Mouse (Mus musculus): ENCODE data around the gene Espn. TPM values are rescaled to one million over a fixed set of nuclear protein-coding genes. Genes with fewer than 3 reads are reported as not detected.

Gene Espn
- polyA plus RNA-seq, 1 experiment, result 0.48 TPM

DNA sequence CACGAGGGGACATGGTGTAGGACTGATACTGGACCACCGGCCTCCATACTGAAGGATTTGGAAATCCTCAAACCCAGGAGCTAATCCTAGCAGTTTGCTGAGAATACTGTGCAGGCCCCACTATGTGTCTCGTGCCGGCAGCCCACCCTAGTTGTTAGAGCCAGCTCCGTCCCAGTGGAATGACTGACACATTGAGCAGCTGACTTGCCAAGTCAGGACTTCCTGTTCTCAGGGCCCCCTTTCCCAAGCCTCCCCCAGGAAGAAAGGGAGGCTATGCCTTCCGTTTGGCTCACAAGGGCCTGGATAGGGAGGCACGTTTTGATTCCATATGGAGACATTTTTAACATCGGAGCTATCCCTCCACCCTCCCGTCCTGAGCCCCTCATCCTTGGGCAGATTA lies 62.0 kb downstream of the Espn start:
- TF ChIP-seq CTCF (IDR thresholded peaks at IDR 0.05; ENCODE audit: borderline replicate concordance, extremely low read depth, insufficient read depth, insufficient read length) (no peak), POLR2A (IDR thresholded peaks at IDR 0.05; ENCODE audit: borderline replicate concordance, extremely low read depth, insufficient read depth, insufficient read length, poor library complexity, severe bottlenecking) (no peak)
- no peak for DNase-seq (ENCODE audit: low read depth)

GRCm38 (mm10) chr4:152088556-152089120 lies 63.5 kb downstream of the Espn start:
- TF ChIP-seq POLR2A (IDR thresholded peaks at IDR 0.05; ENCODE audit: borderline replicate concordance, extremely low read depth, insufficient read depth, insufficient read length, poor library complexity, severe bottlenecking), result no peak
- no peak for TF ChIP-seq CTCF (IDR thresholded peaks at IDR 0.05; ENCODE audit: borderline replicate concordance, extremely low read depth, insufficient read depth, insufficient read length)
- peak; percentile 84 for DNase-seq (ENCODE audit: low read depth)

DNA sequence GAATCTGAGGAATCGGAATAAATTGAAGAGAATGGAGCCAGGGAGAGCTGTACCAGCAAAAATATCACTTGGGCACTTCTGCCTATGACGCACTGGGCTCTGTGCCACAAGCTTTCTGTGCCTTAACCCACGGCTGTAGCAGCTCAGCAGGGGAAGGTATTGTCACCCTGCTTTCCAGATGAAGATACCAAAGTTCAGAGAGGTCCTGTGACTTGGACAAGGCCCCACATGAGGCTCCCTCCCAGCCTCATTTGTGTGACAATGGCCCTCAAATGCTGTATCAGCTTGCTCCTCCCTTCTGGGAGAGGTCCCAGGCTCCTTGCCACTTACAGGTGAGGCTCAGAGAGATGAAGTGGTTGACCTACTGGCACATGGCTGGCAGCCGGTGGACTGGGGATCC lies 64.0 kb downstream of the Espn start:
- DNase-seq (ENCODE audit: low read depth), result peak; percentile 64
- no peak for TF ChIP-seq POLR2A (IDR thresholded peaks at IDR 0.05; ENCODE audit: borderline replicate concordance, extremely low read depth, insufficient read depth, insufficient read length, poor library complexity, severe bottlenecking)
- TF ChIP-seq CTCF (IDR thresholded peaks at IDR 0.05; ENCODE audit: borderline replicate concordance, extremely low read depth, insufficient read depth, insufficient read length), result no peak

DNA sequence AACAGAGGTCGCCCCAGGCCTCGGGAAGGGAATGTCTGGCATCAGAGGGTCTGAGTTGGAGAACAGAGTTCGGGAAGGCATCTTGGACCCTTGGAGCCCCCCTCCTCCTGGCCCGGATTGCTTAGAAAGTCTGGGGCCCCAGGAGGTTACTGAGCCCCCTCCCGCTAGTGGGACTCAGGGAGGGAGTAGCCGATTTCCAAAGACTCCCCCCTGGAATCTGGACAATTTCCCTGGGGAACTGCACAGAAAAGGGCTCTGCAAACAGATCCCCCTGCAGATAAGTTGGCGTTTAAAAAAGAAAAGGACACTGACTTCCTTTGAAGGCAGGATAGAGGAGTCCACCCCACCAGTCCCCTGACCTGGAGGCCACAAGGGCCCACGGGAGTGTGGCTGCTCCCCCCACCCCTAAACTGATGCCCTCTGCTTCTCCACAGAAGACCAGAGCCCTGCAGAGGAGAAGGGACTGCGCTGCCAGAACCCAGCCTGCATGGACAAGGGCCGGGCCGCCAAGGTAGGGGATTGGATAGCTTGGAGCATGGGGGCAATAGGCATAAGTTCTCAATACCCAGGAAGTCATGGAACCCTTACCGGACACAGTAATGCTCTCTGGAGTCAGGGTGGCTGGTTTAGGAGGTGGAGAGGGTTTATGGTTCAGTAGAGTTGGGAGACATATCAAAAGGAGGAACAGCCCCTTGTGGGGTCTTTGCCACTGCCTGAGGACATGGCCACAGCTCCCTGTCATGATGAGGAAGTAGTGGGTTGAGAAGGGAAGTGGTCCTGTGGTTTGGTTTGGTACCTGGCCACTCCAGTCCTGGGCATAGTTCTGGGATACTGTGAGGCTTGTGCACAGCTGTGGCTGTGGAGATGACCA lies 64.7 kb downstream of the Espn start:
- DNase-seq (ENCODE audit: low read depth), result no peak
- no peak for TF ChIP-seq CTCF (IDR thresholded peaks at IDR 0.05; ENCODE audit: borderline replicate concordance, extremely low read depth, insufficient read depth, insufficient read length)
- no peak for TF ChIP-seq POLR2A (IDR thresholded peaks at IDR 0.05; ENCODE audit: borderline replicate concordance, extremely low read depth, insufficient read depth, insufficient read length, poor library complexity, severe bottlenecking)

DNA sequence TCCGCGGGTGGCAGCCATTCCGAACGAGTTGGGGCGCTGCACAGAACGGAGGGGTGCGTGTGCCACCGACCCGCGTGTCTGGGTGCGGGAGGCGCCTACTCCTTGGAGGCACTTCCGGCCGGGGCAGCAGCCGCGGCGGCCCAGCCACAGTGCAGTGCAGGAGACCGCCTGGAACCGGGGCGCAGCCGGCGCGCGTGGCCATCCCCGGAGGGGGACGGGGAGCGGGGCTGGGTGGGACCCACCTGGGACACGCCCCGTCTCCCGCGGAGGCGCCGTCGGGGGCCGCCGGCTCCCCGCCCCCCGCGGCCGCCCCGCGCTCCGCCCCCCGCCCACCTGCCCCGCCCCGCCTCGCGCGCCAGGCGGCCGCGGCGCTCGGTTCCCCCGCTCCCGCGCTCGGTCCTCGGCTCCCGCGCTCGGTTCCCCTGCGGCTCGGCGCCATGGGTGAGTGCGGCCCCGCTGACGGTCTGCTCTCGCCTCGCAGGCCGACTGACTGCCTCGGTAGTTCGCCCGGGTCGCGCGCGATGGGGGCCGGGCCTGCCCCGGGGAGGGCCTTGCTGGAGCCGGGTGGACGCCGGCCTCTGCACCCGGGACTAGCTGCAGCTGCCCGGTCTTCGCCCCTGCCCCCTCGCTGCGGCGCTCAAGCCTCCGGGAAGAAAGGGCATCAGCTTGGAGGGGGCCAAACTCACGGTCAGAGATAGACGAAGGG lies 65.5 kb downstream of the Espn start:
- peak; percentile 42 for DNase-seq (ENCODE audit: low read depth)
- TF ChIP-seq CTCF (IDR thresholded peaks at IDR 0.05; ENCODE audit: borderline replicate concordance, extremely low read depth, insufficient read depth, insufficient read length), result no peak
- TF ChIP-seq POLR2A (IDR thresholded peaks at IDR 0.05; ENCODE audit: borderline replicate concordance, extremely low read depth, insufficient read depth, insufficient read length, poor library complexity, severe bottlenecking), result peak; percentile 59; the same call in 1 of the 2 replicates

- no peak for TF ChIP-seq CTCF (IDR thresholded peaks at IDR 0.05; ENCODE audit: borderline replicate concordance, extremely low read depth, insufficient read depth, insufficient read length)
- TF ChIP-seq POLR2A (IDR thresholded peaks at IDR 0.05; ENCODE audit: borderline replicate concordance, extremely low read depth, insufficient read depth, insufficient read length, poor library complexity, severe bottlenecking), result no peak
- no peak for DNase-seq (ENCODE audit: low read depth)
Observed at GRCm38 (mm10) chr4:152084616-152085015, 67.6 kb downstream of the Espn start.

DNA sequence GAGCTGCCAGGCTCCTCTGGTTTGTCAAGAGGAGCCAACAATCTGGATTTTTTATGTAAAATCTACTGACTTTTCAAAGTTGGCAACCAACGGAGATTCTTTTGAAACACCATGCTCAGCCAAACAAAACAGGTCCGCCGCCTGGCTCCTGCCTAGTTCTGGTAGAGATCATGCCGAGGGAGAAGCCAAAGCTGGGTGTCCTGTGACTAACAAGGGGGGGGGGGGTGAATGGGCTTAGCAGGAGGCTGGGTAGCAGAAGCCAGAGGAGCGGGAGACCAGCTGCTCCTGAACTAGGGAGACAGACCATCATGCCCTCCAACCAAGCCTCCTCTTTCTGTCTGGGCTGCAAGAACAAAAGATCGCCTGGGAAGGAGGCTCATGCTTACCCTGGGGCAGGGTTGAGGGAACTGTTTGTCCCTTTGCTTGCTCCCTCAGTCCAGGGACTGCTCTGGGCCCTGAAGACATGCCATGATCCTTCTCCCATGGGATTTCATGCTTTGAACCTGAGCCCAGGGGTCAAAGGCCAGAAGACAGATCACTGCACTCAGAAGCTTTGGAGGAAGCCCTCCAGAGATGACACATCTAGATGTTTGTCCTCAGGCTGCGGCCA lies 68.5 kb downstream of the Espn start:
- TF ChIP-seq POLR2A (IDR thresholded peaks at IDR 0.05; ENCODE audit: borderline replicate concordance, extremely low read depth, insufficient read depth, insufficient read length, poor library complexity, severe bottlenecking) (no peak), CTCF (IDR thresholded peaks at IDR 0.05; ENCODE audit: borderline replicate concordance, extremely low read depth, insufficient read depth, insufficient read length) (no peak)
- no peak for DNase-seq (ENCODE audit: low read depth)

GRCm38 (mm10) chr4:152079931-152080330 lies 72.2 kb downstream of the Espn start:
- DNase-seq (ENCODE audit: low read depth), result no peak

DNA sequence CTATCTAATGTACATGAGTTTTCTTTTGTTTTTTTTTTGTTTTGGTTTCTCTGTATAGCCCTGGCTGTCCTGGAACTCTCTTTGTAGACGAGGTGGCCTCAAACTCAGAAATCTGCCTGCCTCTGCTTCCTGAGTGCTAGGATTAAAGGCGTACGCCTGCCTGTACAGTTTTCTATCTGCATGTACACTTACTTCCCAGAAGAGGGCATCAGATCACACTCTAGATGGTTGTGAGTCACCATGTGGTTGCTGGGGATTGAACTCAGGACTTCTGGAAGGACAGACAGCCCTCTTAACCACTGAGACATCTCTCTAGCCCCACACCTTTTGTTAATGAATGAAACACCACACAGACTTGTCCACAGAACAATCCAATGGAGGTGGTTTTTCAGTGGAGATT lies 72.9 kb downstream of the Espn start:
- TF ChIP-seq CTCF (IDR thresholded peaks at IDR 0.05; ENCODE audit: borderline replicate concordance, extremely low read depth, insufficient read depth, insufficient read length) (no peak), POLR2A (IDR thresholded peaks at IDR 0.05; ENCODE audit: borderline replicate concordance, extremely low read depth, insufficient read depth, insufficient read length, poor library complexity, severe bottlenecking) (no peak)
- no peak for DNase-seq (ENCODE audit: low read depth)

More at GRCm38 (mm10) chr4:152079931-152080330, 72.2 kb downstream of the Espn start:
- no peak for TF ChIP-seq POLR2A (IDR thresholded peaks at IDR 0.05; ENCODE audit: borderline replicate concordance, extremely low read depth, insufficient read depth, insufficient read length, poor library complexity, severe bottlenecking)
- no peak for TF ChIP-seq CTCF (IDR thresholded peaks at IDR 0.05; ENCODE audit: borderline replicate concordance, extremely low read depth, insufficient read depth, insufficient read length)

DNA sequence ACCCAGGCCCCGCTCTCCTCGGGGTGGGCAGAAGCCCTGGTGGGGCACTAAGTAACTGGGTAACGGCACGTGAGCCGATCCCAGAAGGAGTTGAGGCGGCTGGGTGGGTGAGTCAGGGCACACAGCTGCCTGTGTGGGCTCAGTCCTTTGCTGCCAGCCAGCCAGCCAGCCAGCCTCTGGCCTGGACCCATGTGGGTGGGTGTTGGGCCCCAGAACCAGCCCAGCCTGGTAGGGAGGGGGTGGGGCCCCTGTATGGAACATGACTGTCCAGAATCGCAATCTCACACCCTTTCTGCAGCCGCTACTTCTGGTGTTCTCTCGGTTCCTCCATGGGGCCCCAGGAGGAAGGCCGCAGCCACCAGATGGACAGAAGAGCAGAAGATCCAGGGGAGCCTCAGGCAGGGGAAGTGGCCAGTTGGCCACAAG lies 74.1 kb downstream of the Espn start:
- no peak for DNase-seq (ENCODE audit: low read depth)
- no peak for TF ChIP-seq POLR2A (IDR thresholded peaks at IDR 0.05; ENCODE audit: borderline replicate concordance, extremely low read depth, insufficient read depth, insufficient read length, poor library complexity, severe bottlenecking)

DNA sequence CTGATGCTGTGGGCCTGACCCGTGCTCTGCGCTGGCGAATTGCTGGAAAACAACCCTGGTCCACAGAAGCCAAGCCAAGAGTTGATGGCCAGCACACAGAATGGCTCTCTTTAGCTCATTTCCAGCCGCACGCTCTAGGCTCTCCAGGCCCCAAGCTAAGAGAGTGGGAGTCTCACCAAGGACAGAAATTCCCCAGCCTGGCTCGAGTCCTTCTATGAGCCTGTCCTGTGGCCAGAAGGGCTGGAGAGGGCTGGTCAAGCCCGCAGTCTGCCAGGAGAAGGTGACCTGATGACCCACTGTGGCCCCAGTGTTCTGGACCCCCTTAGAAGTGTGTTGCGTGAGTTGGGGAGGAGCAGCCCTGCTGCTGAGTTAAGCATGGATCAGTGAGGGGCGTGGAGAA lies 75.0 kb downstream of the Espn start:
- DNase-seq (ENCODE audit: low read depth), result no peak
- TF ChIP-seq POLR2A (IDR thresholded peaks at IDR 0.05; ENCODE audit: borderline replicate concordance, extremely low read depth, insufficient read depth, insufficient read length, poor library complexity, severe bottlenecking) (no peak), CTCF (IDR thresholded peaks at IDR 0.05; ENCODE audit: borderline replicate concordance, extremely low read depth, insufficient read depth, insufficient read length) (no peak)

All from brain, embryonic 14.5 days (tissue).